Comparison of ENCODE assay signal across 14 mouse cellular contexts in the genomic region with DNA sequence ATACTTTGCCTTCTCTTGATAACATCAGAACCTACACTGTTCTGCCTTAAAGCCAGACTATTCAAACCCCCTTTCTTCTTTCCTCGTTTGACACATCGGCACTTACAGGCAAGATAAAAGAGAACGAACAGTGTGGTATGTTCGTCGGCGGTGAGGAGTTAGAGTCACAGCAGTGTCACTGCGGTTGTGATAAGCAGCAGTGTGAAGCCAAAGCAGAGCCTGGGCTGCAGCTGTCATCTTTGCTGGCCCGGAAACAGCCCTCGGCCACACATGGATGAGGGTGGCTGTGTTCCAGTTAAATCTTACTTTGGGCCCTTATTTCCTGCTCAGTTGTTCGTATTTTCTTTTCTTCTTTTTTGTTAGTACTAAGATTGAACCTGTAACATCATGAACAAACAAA. TPM values are rescaled to one million over a fixed set of nuclear protein-coding genes. Genes with fewer than 3 reads are reported as not detected.
A peak's percentile ranks its signal among the peaks of the same experiment; 100 is the strongest.
DNase-seq lines count a peak whose midpoint lies in the region; ATAC-seq lines count a peak whose summit lies in the region.
"Had no signal": no experiment of that assay in that cellular context is flagged by ENCODE, and none has a peak within 500 bp of the region (broad histone marks: within the 10 kb centered on the region; RNA-seq: fewer than 3 reads in every experiment).

No protein-coding gene starts in this region.

- 0 out of 2 replicates have a peak, but pooled peaks have one; percentile 17 for ATAC-seq in heart, embryonic 13.5 days (ENCODE audit: extremely low read depth, insufficient number of reproducible peaks, low FRiP score, low TSS enrichment)
- ATAC-seq in liver, embryonic 15.5 days (ENCODE audit: insufficient read depth): peak; percentile 84

- H3K27ac ChIP-seq in heart, embryonic 13.5 days (replicated peaks): peak overlapping the region; percentile 59
- peak overlapping the region; percentile 75 for H3K27ac ChIP-seq in liver, embryonic 15.5 days (replicated peaks)
- H3K27ac ChIP-seq: kidney, postnatal 0 days; left cerebral cortex, adult 2 months; lung, embryonic 15.5 days had no signal

- no peaks in the 10 kb centered on the region for H3K27me3 ChIP-seq in heart, embryonic 13.5 days (replicated peaks)
- no peaks in the 10 kb centered on the region for H3K27me3 ChIP-seq in liver, embryonic 15.5 days
- H3K27me3 ChIP-seq: lung, embryonic 15.5 days had no signal

- 10% methylated on average over 10 of the region's 10 CpGs for WGBS in heart, embryonic 13.5 days
- WGBS in liver, embryonic 15.5 days (ENCODE audit: insufficient replicate concordance): 21% methylated on average over 10 of the region's 10 CpGs

- H3K4me2 ChIP-seq in heart, embryonic 13.5 days: peak overlapping the region; percentile 8
- peak overlapping the region; percentile 31 for H3K4me2 ChIP-seq in liver, embryonic 15.5 days
- H3K4me2 ChIP-seq: lung, embryonic 15.5 days had no signal

- H3K9me3 ChIP-seq in heart, embryonic 13.5 days: no peaks in the 10 kb centered on the region
- H3K9me3 ChIP-seq in liver, embryonic 15.5 days (replicated peaks): no peaks in the 10 kb centered on the region
- H3K9me3 ChIP-seq: lung, embryonic 15.5 days had no signal

- H3K36me3 ChIP-seq in heart, embryonic 13.5 days: peaks cover 47% of the 10 kb centered on the region
- peaks cover 75% of the 10 kb centered on the region for H3K36me3 ChIP-seq in liver, embryonic 15.5 days (replicated peaks)

- no peak overlapping the region for H3K4me3 ChIP-seq in heart, embryonic 13.5 days
- H3K4me3 ChIP-seq in liver, embryonic 15.5 days (replicated peaks): no peak overlapping the region
- H3K4me3 ChIP-seq: left cerebral cortex, adult 2 months; lung, embryonic 15.5 days had no signal

- peak; percentile 49 for DNase-seq in kidney, postnatal 10 days
- DNase-seq in kidney, adult 11 months: no peak
- peak; percentile 65 for DNase-seq in c-Kit-positive CD71-positive TER-119-positive erythroid progenitor cells, embryonic 14.5 days (ENCODE audit: low spot score)
- DNase-seq in lung, postnatal 10 days: no peak
- DNase-seq in retina, embryonic 14.5 days (ENCODE audit: low spot score): no peak
- DNase-seq in embryo, embryonic 9.5 days (ENCODE audit: extremely low spot score): no peak
- DNase-seq: adrenal gland, postnatal 14 days; retina, postnatal 1 day; thymus, postnatal 14 days had no signal

- no peak overlapping the region for H3K9ac ChIP-seq in heart, embryonic 13.5 days
- H3K9ac ChIP-seq in liver, embryonic 15.5 days: no peak overlapping the region
- H3K9ac ChIP-seq: lung, embryonic 15.5 days had no signal

- H3K4me1 ChIP-seq in heart, embryonic 13.5 days: peaks cover 23% of the 10 kb centered on the region
- peaks cover 43% of the 10 kb centered on the region for H3K4me1 ChIP-seq in liver, embryonic 15.5 days (replicated peaks)
- H3K4me1 ChIP-seq: lung, embryonic 15.5 days had no signal

RNA-seq across cellular contexts. Expression of gene Bcl2l13, which starts 18.4 kb away (rescaled TPM):
- 26.5 and 27.1 TPM in 2 replicates for polyA plus RNA-seq in heart, embryonic 13.5 days (2015; fragmentation: Nextera tagmentation; extraction: Ambion mirVana)
- 34.3 and 34.4 TPM in 2 replicates for polyA plus RNA-seq in liver, embryonic 15.5 days (2015; fragmentation: Nextera tagmentation; extraction: Ambion mirVana)

RNA-seq across cellular contexts. Expression of gene Atp6v1e1, which starts 31.8 kb away (rescaled TPM):
- polyA plus RNA-seq in heart, embryonic 13.5 days (2015; fragmentation: Nextera tagmentation; extraction: Ambion mirVana): 135 and 136 TPM in 2 replicates
- polyA plus RNA-seq in liver, embryonic 15.5 days (2015; fragmentation: Nextera tagmentation; extraction: Ambion mirVana): 155 and 157 TPM in 2 replicates

Comparison
In these comparisons a context has a peak if more than half of its experiments do, and no peak if none do; other contexts are left out.
1. DNase-seq: peak in kidney, postnatal 10 days (single experiment) and c-Kit-positive CD71-positive TER-119-positive erythroid progenitor cells, embryonic 14.5 days (single experiment); none in kidney, adult 11 months (single experiment), lung, postnatal 10 days (single experiment), retina, embryonic 14.5 days (single experiment) and embryo, embryonic 9.5 days (single experiment).